Mouse (Mus musculus): ENCODE measurements around the gene Apex1.

- no peak for TF ChIP-seq TAL1 (conservative IDR thresholded peaks at IDR 0.05; ENCODE audit: low read depth, low read length)
- no peak for TF ChIP-seq GATA1 (IDR thresholded peaks at IDR 0.05; ENCODE audit: borderline replicate concordance, low read length)
Measured at GRCm38 (mm10) chr14:50904828-50905129, 20.0 kb upstream of the Apex1 start.

All from G1E (cell line).